1 mouse cellular context compared by ENCODE assay signal in the genomic region with DNA sequence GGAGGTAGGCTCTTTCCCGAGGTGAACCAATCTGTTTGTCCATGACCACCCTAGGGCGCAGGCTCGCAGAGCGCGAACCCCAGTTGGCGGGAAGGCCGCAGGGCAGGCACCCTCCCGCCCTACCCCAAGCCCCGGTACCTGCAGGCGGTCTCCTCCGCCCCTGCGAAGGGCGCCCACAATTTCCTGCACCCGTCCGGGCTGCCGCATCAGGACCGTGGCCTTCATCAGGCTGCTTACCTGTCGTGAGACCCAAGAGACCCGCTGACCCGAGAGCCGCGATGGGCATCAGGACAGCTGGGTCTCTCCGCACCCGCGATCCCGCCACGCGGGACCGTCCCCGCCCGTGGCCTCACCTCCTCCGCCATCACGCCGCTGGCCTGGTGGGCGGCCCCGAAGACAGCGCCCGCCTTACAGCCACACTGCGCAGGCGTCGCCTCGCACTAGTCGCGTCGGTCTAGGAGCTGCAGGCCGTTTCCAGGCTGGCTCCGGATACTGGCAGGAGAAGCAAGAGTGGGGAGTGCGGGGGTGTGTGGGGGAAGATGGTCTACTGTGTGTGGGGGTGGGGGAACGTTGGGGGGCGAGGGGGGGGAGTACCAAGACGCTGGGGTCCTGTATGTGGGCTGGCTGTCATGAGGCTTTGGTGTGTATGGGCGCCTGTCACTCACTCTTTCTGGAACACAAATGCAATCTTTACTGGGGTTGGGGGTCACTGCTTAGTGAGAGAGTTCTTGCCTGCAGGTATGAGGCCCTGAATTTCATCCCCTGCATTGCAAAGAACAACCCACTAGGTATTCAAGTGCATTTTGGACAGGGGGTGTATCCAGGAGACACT.
TF ChIP-seq lines count a peak whose summit lies in the region.

No protein-coding gene starts in this region.

TF ChIP-seq in C2C12, 6 proteins besides CTCF, POLR2A, EP300 and RAD21:
- peak; percentile 65 for TF ChIP-seq MAX (IDR thresholded peaks at IDR 0.05)
- TF ChIP-seq USF1 (IDR thresholded peaks at IDR 0.05; ENCODE audit: low read depth): no peak
